Mouse (Mus musculus) CH12.LX (cell line): ENCODE measurements around the gene Cask. TPM values are rescaled to one million over a fixed set of nuclear protein-coding genes. Genes with fewer than 3 reads are reported as not detected.

Experiments used
- DNase-seq: peaks from one replicate; pipeline ENCODE4 v3.0.0-alpha.2; 2013; ENCODE audit errors: extremely low read depth
- H3K27ac ChIP-seq: 2 replicates; pipeline ENCODE4 v1.5.1; 2012; ENCODE audit warnings: low read depth, mild to moderate bottlenecking, control low read depth, moderate library complexity; ENCODE audit not compliant: insufficient read depth
- H3K27me3 ChIP-seq: replicated peaks from 2 replicates; pipeline ENCODE3; 2012; ENCODE audit warnings: inconsistent platforms
- H3K36me3 ChIP-seq, 2 experiments: replicated peaks in 1 of 2; 2 replicates each; pipeline versions ENCODE3 to v1.6.1; 2012; ENCODE audit warnings: inconsistent platforms in 1 of 2, low read length in 1 of 2, mild to moderate bottlenecking in 1 of 2, mixed read lengths in 1 of 2, moderate library complexity in 1 of 2; ENCODE audit not compliant: control insufficient read depth in 1 of 2, insufficient read depth in 1 of 2
- H3K4me1 ChIP-seq, 2 experiments: 2 replicates each; pipeline ENCODE4 v1.6.1; 2012; ENCODE audit warnings: inconsistent platforms in 1 of 2, moderate library complexity in 1 of 2; ENCODE audit not compliant: insufficient read depth in 2 of 2, control insufficient read depth in 1 of 2
- H3K4me2 ChIP-seq: 2 replicates; pipeline ENCODE4 v1.6.1; 2012; ENCODE audit warnings: low read depth, mild to moderate bottlenecking, control low read depth; ENCODE audit not compliant: poor library complexity, insufficient read depth, severe bottlenecking
- H3K4me3 ChIP-seq, 3 experiments: fragments of 150-350 bp in 1 of 3; sonication (generic) in 1 of 3; replicated peaks in 1 of 3; 2 replicates each; pipeline versions ENCODE3 to v1.5.1; 2011 to 2012; ENCODE audit warnings: low read depth in 2 of 3, low read length in 2 of 3, mild to moderate bottlenecking in 2 of 3, moderate library complexity in 2 of 3, control low read depth in 1 of 3, improper control_type of control experiment in 1 of 3, inconsistent platforms in 1 of 3, mixed read lengths in 1 of 3; ENCODE audit not compliant: poor library complexity in 1 of 3
- H3K79me2 ChIP-seq: replicated peaks from 2 replicates; pipeline ENCODE4 v1.6.1; 2012; ENCODE audit warnings: mild to moderate bottlenecking, moderate library complexity; ENCODE audit not compliant: control insufficient read depth, poor library complexity, insufficient read depth, severe bottlenecking; ENCODE audit errors: extremely low read depth
- H3K9ac ChIP-seq: 2 replicates; pipeline ENCODE4 v1.6.1; 2012; ENCODE audit warnings: low read depth, mild to moderate bottlenecking, control low read depth, moderate library complexity; ENCODE audit not compliant: insufficient read depth
- H3K9me3 ChIP-seq: replicated peaks from 2 replicates; pipeline ENCODE3; 2012; ENCODE audit warnings: low read length, inconsistent platforms, mixed read lengths
- CHD1 ChIP-seq: IDR thresholded peaks from 2 replicates; pipeline ENCODE4 v1.6.1; 2012; ENCODE audit warnings: low read depth, low read length, improper control_type of control experiment, inconsistent platforms
- CHD2 ChIP-seq: IDR thresholded peaks from 2 replicates; pipeline ENCODE4 v1.6.1; 2011; ENCODE audit warnings: low read length, improper control_type of control experiment
- CTCF ChIP-seq, 2 experiments: IDR thresholded peaks in 1 of 2; conservative IDR thresholded peaks in 1 of 2; 2 replicates each; pipeline ENCODE4 v1.5.1; 2011 to 2012; ENCODE audit warnings: low read depth in 2 of 2, low read length in 2 of 2, improper control_type of control experiment in 1 of 2, inconsistent platforms in 1 of 2, mild to moderate bottlenecking in 1 of 2, moderate library complexity in 1 of 2
- ELF1 ChIP-seq: IDR thresholded peaks from 2 replicates; pipeline ENCODE4 v1.6.1; 2014; ENCODE audit warnings: low read depth, mild to moderate bottlenecking, inconsistent platforms, low read length, improper control_type of control experiment
- ETS1 ChIP-seq: conservative IDR thresholded peaks from 2 replicates; pipeline ENCODE4 v1.6.1; 2012; ENCODE audit warnings: low read depth, mild to moderate bottlenecking, inconsistent platforms, low read length, improper control_type of control experiment, moderate library complexity
- GABPA ChIP-seq: IDR thresholded peaks from 2 replicates; pipeline ENCODE4 v1.6.1; 2012; ENCODE audit warnings: low read depth, low read length, improper control_type of control experiment, inconsistent platforms; ENCODE audit not compliant: insufficient replicate concordance
- JUN ChIP-seq: IDR thresholded peaks from 2 replicates; pipeline ENCODE4 v1.6.1; 2011; ENCODE audit warnings: low read depth, mild to moderate bottlenecking, low read length, improper control_type of control experiment, moderate library complexity; ENCODE audit not compliant: insufficient read depth
- KAT2A ChIP-seq: IDR thresholded peaks from 2 replicates; pipeline ENCODE4 v1.6.1; 2012; ENCODE audit warnings: low read length, improper control_type of control experiment, inconsistent platforms; ENCODE audit not compliant: insufficient replicate concordance
- MAX ChIP-seq: IDR thresholded peaks from 2 replicates; pipeline ENCODE4 v1.6.1; 2011; ENCODE audit warnings: low read length, improper control_type of control experiment
- MAZ ChIP-seq: IDR thresholded peaks from 2 replicates; pipeline ENCODE4 v1.6.1; 2012; ENCODE audit warnings: low read depth, mild to moderate bottlenecking, inconsistent platforms, low read length, improper control_type of control experiment, moderate library complexity
- MXI1 ChIP-seq: IDR thresholded peaks from 2 replicates; pipeline ENCODE4 v1.6.1; 2011; ENCODE audit warnings: mild to moderate bottlenecking, low read depth, low read length, improper control_type of control experiment
- NRF1 ChIP-seq: IDR thresholded peaks from 2 replicates; pipeline ENCODE4 v1.6.1; 2014; ENCODE audit warnings: low read depth, mild to moderate bottlenecking, inconsistent platforms, low read length, improper control_type of control experiment, moderate library complexity
- POLR2A ChIP-seq: IDR thresholded peaks from 2 replicates; pipeline ENCODE4 v1.6.1; 2011; ENCODE audit warnings: low read depth, mild to moderate bottlenecking, improper control_type of control experiment, low read length
- SIN3A ChIP-seq: IDR thresholded peaks from 2 replicates; pipeline ENCODE4 v1.6.1; 2012; ENCODE audit warnings: low read length, improper control_type of control experiment, inconsistent platforms
- SMC3 ChIP-seq: IDR thresholded peaks from 2 replicates; pipeline ENCODE4 v1.6.1; 2011; ENCODE audit warnings: low read depth, low read length, improper control_type of control experiment
- TCF12 ChIP-seq: IDR thresholded peaks from 2 replicates; pipeline ENCODE4 v1.6.1; 2014; ENCODE audit warnings: low read depth, mild to moderate bottlenecking, inconsistent platforms, low read length, improper control_type of control experiment
- ZC3H11A ChIP-seq: IDR thresholded peaks from 2 replicates; pipeline ENCODE4 v1.6.1; 2012; ENCODE audit warnings: low read depth, mild to moderate bottlenecking, inconsistent platforms, low read length, improper control_type of control experiment
- ZKSCAN1 ChIP-seq: IDR thresholded peaks from 2 replicates; pipeline ENCODE4 v1.6.1; 2012; ENCODE audit warnings: low read depth, inconsistent platforms, low read length, improper control_type of control experiment, borderline replicate concordance
- ZMIZ1 ChIP-seq: IDR thresholded peaks from 2 replicates; pipeline ENCODE4 v1.6.1; 2012; ENCODE audit warnings: low read depth, mild to moderate bottlenecking, inconsistent platforms, low read length, improper control_type of control experiment
- dilution Hi-C: fragments of 300-500 bp; cut with MboI; formaldehyde crosslinking; loops from 2 replicates; pipeline ENCODE4 v1.14.3; 2020; ENCODE audit warnings: low sequenced_read_pairs; ENCODE audit not compliant: extremely low pct_unique_long_range_greater_than_20kb, extremely low pct_ligation_motif_present
- in situ Hi-C: fragments of 300-500 bp; cut with MboI; formaldehyde crosslinking; loops from 3 replicates; pipeline ENCODE4 v1.14.3; 2019; ENCODE audit warnings: low sequenced_read_pairs, low pct_ligation_motif_present, low pct_unique_long_range_greater_than_20kb, mixed read lengths
- polyA plus RNA-seq: library from polyadenylated mRNA; unstranded; fragments of >175 nt; gene quantifications from 2 replicates; pipeline ENCODE4 v1.2.1, GENCODE M21; 2012; ENCODE audit warnings: low read depth; ENCODE audit not compliant: insufficient read length
- total RNA-seq, 2 experiments: library from RNA; depleted of rRNA; stranded (reverse); fragments of 300-350 nt in 1 of 2; fragments of >200 nt in 1 of 2; gene quantifications; 2 replicates each; pipeline ENCODE4 v1.2.3; 2012 to 2014

Gene Cask
- total and polyA plus RNA-seq, 3 experiments = 0.40 to 5.0 (median 0.49) TPM

DNA sequence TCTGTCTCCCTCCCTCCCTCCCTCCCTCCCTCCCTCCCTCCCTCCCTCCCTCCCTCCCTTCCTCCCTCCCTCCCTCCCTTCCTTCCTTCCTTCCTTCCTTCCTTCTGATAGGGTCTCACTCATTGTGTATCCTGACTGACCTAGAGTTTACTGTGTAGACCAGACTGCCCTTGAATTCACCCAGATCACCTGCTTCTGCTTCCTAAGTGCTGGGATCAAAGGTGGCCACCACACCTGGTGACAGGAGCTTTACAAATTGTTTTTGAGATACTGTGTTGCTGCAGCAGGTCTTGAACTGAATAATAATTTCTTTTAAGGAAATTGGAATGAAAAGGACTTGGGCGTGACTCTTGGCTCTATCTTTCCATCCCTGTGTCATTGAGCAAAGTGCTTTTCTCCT, 33.2 kb upstream of the Cask start:
- H3K27ac ChIP-seq = no peak overlapping the region
- TF ChIP-seq GABPA (no peak), MXI1 (no peak), CHD2 (no peak), CHD1 (no peak), ZKSCAN1 (no peak), POLR2A (no peak), KAT2A (no peak), TCF12 (no peak), SIN3A (no peak), SMC3 (no peak), ETS1 (no peak), ZMIZ1 (no peak), NRF1 (no peak), CTCF (conservative IDR thresholded peaks at IDR 0.05 in 1 of 2, IDR thresholded peaks at IDR 0.05 in 1 of 2; ENCODE audit: low read depth in 2 of 2, low read length in 2 of 2) (no peak), MAZ (no peak)
- no peaks in the 10 kb centered on the region for H3K4me1 ChIP-seq
- no peaks in the 10 kb centered on the region for H3K27me3 ChIP-seq
- no peak overlapping the region for H3K4me2 ChIP-seq
- H3K36me3 ChIP-seq = no peaks in the 10 kb centered on the region
- no peak for DNase-seq
- H3K79me2 ChIP-seq = no peaks in the 10 kb centered on the region
- H3K9ac ChIP-seq = no peak overlapping the region
- dilution Hi-C loops (no loop called here), in situ Hi-C loops (no loop called here)
- H3K9me3 ChIP-seq = no peaks in the 10 kb centered on the region
- no peak overlapping the region for H3K4me3 ChIP-seq

DNA sequence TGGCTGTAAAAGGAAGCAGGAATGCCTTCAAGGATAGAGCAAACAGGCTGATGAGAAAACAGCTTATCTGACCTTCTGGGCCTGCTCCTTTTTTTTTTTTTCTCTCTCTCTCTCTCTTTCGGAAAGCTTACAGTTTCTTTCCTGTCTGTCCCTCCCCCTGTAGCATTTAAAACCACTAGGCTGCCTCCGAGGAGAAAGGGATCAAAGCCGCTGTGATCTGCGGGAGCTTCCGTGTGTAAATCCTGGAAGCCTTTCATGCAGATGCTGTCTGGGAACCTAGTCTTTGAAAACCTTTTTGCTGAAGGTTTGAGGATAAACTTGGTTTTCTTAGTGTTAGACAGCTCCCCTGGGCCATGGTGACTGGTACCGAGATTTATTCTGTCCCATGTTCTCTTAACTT, 30.8 kb upstream of the Cask start:
- no peak overlapping the region for H3K27ac ChIP-seq
- in situ Hi-C loops = no loop called here

More for the DNA sequence above, 30.8 kb upstream of the Cask start:
- no peaks in the 10 kb centered on the region for H3K9me3 ChIP-seq
- H3K27me3 ChIP-seq = no peaks in the 10 kb centered on the region
- no peak for DNase-seq
- no peaks in the 10 kb centered on the region for H3K36me3 ChIP-seq
- H3K4me3 ChIP-seq = no peak overlapping the region
- no peak overlapping the region for H3K9ac ChIP-seq
- dilution Hi-C loops = no loop called here
- no peaks in the 10 kb centered on the region for H3K4me1 ChIP-seq
- no peak for TF ChIP-seq JUN
- TF ChIP-seq ZC3H11A = no peak
- TF ChIP-seq SMC3 = no peak
- TF ChIP-seq ELF1 = no peak
- no peak for TF ChIP-seq MAX
- TF ChIP-seq CHD1 = no peak
- TF ChIP-seq, all 38 proteins: peak for 0
- H3K79me2 ChIP-seq = no peaks in the 10 kb centered on the region
- no peak overlapping the region for H3K4me2 ChIP-seq
